In genomic region chr14:8244211-8244611, GRCm38 (mm10) we compare ENCODE assay signal across 21 mouse cellular contexts. TPM values are rescaled to one million over a fixed set of nuclear protein-coding genes. Genes with fewer than 3 reads are reported as not detected.
DNase-seq lines count a peak whose midpoint lies in the region; ATAC-seq and TF ChIP-seq lines count a peak whose summit lies in the region.
"Had no signal": no experiment of that assay in that cellular context is flagged by ENCODE, and none has a peak within 500 bp of the region (broad histone marks: within the 10 kb centered on the region; RNA-seq: fewer than 3 reads in every experiment).

No protein-coding gene starts in this region.

- no peaks in the 10 kb centered on the region for H3K9me3 ChIP-seq in kidney, embryonic 15.5 days (replicated peaks)
- H3K9me3 ChIP-seq in intestine, postnatal 0 days (ENCODE audit: control insufficient read depth) = no peaks in the 10 kb centered on the region
- no peaks in the 10 kb centered on the region for H3K9me3 ChIP-seq in liver, embryonic 16.5 days (replicated peaks; ENCODE audit: control insufficient read depth, low read length)
- no peaks in the 10 kb centered on the region for H3K9me3 ChIP-seq in hindbrain, postnatal 0 days (ENCODE audit: low read length)
- no peaks in the 10 kb centered on the region for H3K9me3 ChIP-seq in hindbrain, embryonic 10.5 days
- H3K9me3 ChIP-seq: limb, embryonic 12.5 days; neural tube, embryonic 15.5 days had no signal

- intact Hi-C loops in left cerebral cortex, postnatal 36 days (cut with DNase I) = no loop called here

- no peak for ATAC-seq in kidney, embryonic 15.5 days (replicated peaks; ENCODE audit: low FRiP score)
- peak; percentile 81 for ATAC-seq in intestine, postnatal 0 days
- ATAC-seq in liver, embryonic 16.5 days (ENCODE audit: low read depth) = peak; percentile 88
- ATAC-seq in hindbrain, postnatal 0 days = no peak

- no peak overlapping the region for H3K4me3 ChIP-seq in kidney, adult 2 months (ENCODE audit: insufficient read depth, low read depth, low read length)
- H3K4me3 ChIP-seq in kidney, embryonic 15.5 days (replicated peaks) = no peak overlapping the region
- no peak overlapping the region for H3K4me3 ChIP-seq in intestine, postnatal 0 days (ENCODE audit: low read depth, low read length)
- no peak overlapping the region for H3K4me3 ChIP-seq in liver, embryonic 16.5 days (ENCODE audit: low read depth, low read length)
- H3K4me3 ChIP-seq in hindbrain, postnatal 0 days (ENCODE audit: low read length) = no peak overlapping the region
- H3K4me3 ChIP-seq in hindbrain, embryonic 10.5 days = no peak overlapping the region
- H3K4me3 ChIP-seq: gastrocnemius, adult 2 months; limb, embryonic 12.5 days; neural tube, embryonic 15.5 days had no signal

- no peaks in the 10 kb centered on the region for H3K36me3 ChIP-seq in kidney, adult 2 months (ENCODE audit: control insufficient read depth, insufficient read depth, low read length)
- no peaks in the 10 kb centered on the region for H3K36me3 ChIP-seq in kidney, embryonic 15.5 days
- H3K36me3 ChIP-seq in intestine, postnatal 0 days (ENCODE audit: control insufficient read depth, insufficient read depth) = no peaks in the 10 kb centered on the region
- no peaks in the 10 kb centered on the region; the same call in 1 of the 2 replicates for H3K36me3 ChIP-seq in liver, embryonic 16.5 days (ENCODE audit: control insufficient read depth, insufficient read depth)
- H3K36me3 ChIP-seq in hindbrain, postnatal 0 days (ENCODE audit: insufficient read depth, low read length) = no peaks in the 10 kb centered on the region
- H3K36me3 ChIP-seq in hindbrain, embryonic 10.5 days = no peaks in the 10 kb centered on the region
- H3K36me3 ChIP-seq: limb, embryonic 12.5 days; neural tube, embryonic 15.5 days had no signal

- no peaks in the 10 kb centered on the region for H3K27me3 ChIP-seq in kidney, adult 2 months (replicated peaks; ENCODE audit: control insufficient read depth, insufficient read depth, low read length)
- no peaks in the 10 kb centered on the region for H3K27me3 ChIP-seq in kidney, embryonic 15.5 days
- H3K27me3 ChIP-seq in intestine, postnatal 0 days (replicated peaks; ENCODE audit: control insufficient read depth, insufficient read depth, low read length) = no peaks in the 10 kb centered on the region
- no peaks in the 10 kb centered on the region for H3K27me3 ChIP-seq in liver, embryonic 16.5 days (ENCODE audit: control insufficient read depth, insufficient read depth, low read depth, low read length)
- H3K27me3 ChIP-seq in hindbrain, postnatal 0 days (ENCODE audit: insufficient read depth, low read length) = no peaks in the 10 kb centered on the region
- peaks cover 4% of the 10 kb centered on the region for H3K27me3 ChIP-seq in hindbrain, embryonic 10.5 days (ENCODE audit: insufficient read depth, poor library complexity, severe bottlenecking)
- H3K27me3 ChIP-seq: limb, embryonic 12.5 days; neural tube, embryonic 15.5 days had no signal

- DNase-seq in kidney, adult 2 months = peak; percentile 91
- DNase-seq in liver = peak; percentile 31
- DNase-seq in hindbrain, postnatal 0 days (ENCODE audit: low spot score) = no peak
- DNase-seq in hindbrain, embryonic 10.5 days (ENCODE audit: low spot score) = no peak
- no peak for DNase-seq in left cerebral cortex, postnatal 36 days (ENCODE audit: low spot score in 2 of 2)
- DNase-seq: B cell, adult 2 months; cerebellum, adult 18-20 months; gastrocnemius, adult 2 months; heart, postnatal 14 days; right cerebral cortex, postnatal 25 days; thymus, postnatal 25 days had no signal

- no peak for TF ChIP-seq POLR2A in kidney, adult 2 months (IDR thresholded peaks at IDR 0.05; ENCODE audit: low read depth, low read length)

- peaks cover 18% of the 10 kb centered on the region; the same call in 1 of the 2 replicates for H3K4me1 ChIP-seq in kidney, adult 2 months (ENCODE audit: control insufficient read depth, insufficient read depth, low read length)
- H3K4me1 ChIP-seq in kidney, embryonic 15.5 days = no peaks in the 10 kb centered on the region
- peaks cover 2% of the 10 kb centered on the region; the same call in 1 of the 2 replicates for H3K4me1 ChIP-seq in intestine, postnatal 0 days (replicated peaks; ENCODE audit: control insufficient read depth, insufficient read depth, low read length)
- H3K4me1 ChIP-seq in liver, embryonic 16.5 days (ENCODE audit: control insufficient read depth, low read depth, low read length) = peaks cover 4% of the 10 kb centered on the region; the same call in 1 of the 2 replicates
- no peaks in the 10 kb centered on the region for H3K4me1 ChIP-seq in hindbrain, postnatal 0 days (ENCODE audit: insufficient read depth, low read length)
- peaks cover 15% of the 10 kb centered on the region; the same call in 1 of the 2 replicates for H3K4me1 ChIP-seq in hindbrain, embryonic 10.5 days (replicated peaks)
- H3K4me1 ChIP-seq: limb, embryonic 12.5 days; neural tube, embryonic 15.5 days had no signal

- no peak for TF ChIP-seq CTCF in kidney, adult 2 months (conservative IDR thresholded peaks at IDR 0.05; ENCODE audit: insufficient read depth, insufficient read length, low read depth, low read length)
- TF ChIP-seq CTCF in intestine, postnatal 0 days (IDR thresholded peaks at IDR 0.05; ENCODE audit: low read depth) = no peak
- no peak for TF ChIP-seq CTCF in hindbrain, postnatal 0 days (IDR thresholded peaks at IDR 0.05; ENCODE audit: low read depth)

- 59% methylated on average over 5 of the region's 5 CpGs for WGBS in kidney, adult 2 months
- WGBS in kidney, embryonic 15.5 days = 75% methylated on average over 5 of the region's 5 CpGs
- 29% methylated on average over 5 of the region's 5 CpGs for WGBS in intestine, postnatal 0 days
- WGBS in liver, embryonic 16.5 days (ENCODE audit: insufficient replicate concordance) = 60% methylated on average over 5 of the region's 5 CpGs
- WGBS in hindbrain, postnatal 0 days = 81% methylated on average over 5 of the region's 5 CpGs
- WGBS in hindbrain, embryonic 10.5 days = 85% methylated on average over 5 of the region's 5 CpGs

- no peak overlapping the region for H3K4me2 ChIP-seq in kidney, embryonic 15.5 days
- no peak overlapping the region for H3K4me2 ChIP-seq in intestine, postnatal 0 days (replicated peaks; ENCODE audit: low read depth)
- H3K4me2 ChIP-seq in liver, embryonic 16.5 days (ENCODE audit: low read depth, low read length) = no peak overlapping the region
- H3K4me2 ChIP-seq in hindbrain, postnatal 0 days (ENCODE audit: low read depth, low read length) = no peak overlapping the region
- H3K4me2 ChIP-seq: heart, embryonic 11.5 days; hindbrain, embryonic 14.5 days; limb, embryonic 12.5 days; neural tube, embryonic 15.5 days had no signal

- H3K27ac ChIP-seq in kidney, adult 2 months (ENCODE audit: insufficient read depth, low read depth, low read length) = peak overlapping the region; percentile 94
- no peak overlapping the region for H3K27ac ChIP-seq in kidney, embryonic 15.5 days
- H3K27ac ChIP-seq in intestine, postnatal 0 days (ENCODE audit: low read depth, low read length) = 0 out of 2 replicates have a peak overlapping the region, but pooled peaks have one; percentile 5
- peak overlapping the region; percentile 85 for H3K27ac ChIP-seq in liver, embryonic 16.5 days (ENCODE audit: low read length)
- no peak overlapping the region for H3K27ac ChIP-seq in hindbrain, postnatal 0 days
- H3K27ac ChIP-seq in hindbrain, embryonic 10.5 days = no peak overlapping the region
- H3K27ac ChIP-seq: gastrocnemius, adult 2 months; hindbrain, embryonic 14.5 days; kidney, postnatal 0 days; limb, embryonic 12.5 days; neural tube, embryonic 15.5 days had no signal

- H3K9ac ChIP-seq in kidney, embryonic 15.5 days = no peak overlapping the region
- H3K9ac ChIP-seq in intestine, postnatal 0 days (ENCODE audit: low read depth, low read length) = no peak overlapping the region
- H3K9ac ChIP-seq in liver, embryonic 16.5 days (ENCODE audit: low read depth, low read length) = no peak overlapping the region
- no peak overlapping the region for H3K9ac ChIP-seq in hindbrain, postnatal 0 days (replicated peaks; ENCODE audit: low read length)
- H3K9ac ChIP-seq: hindbrain, embryonic 14.5 days; limb, embryonic 12.5 days; neural tube, embryonic 15.5 days had no signal

RNA-seq across cellular contexts. Expression of gene Acox2, which starts 14.9 kb away (rescaled TPM):
- 190 and 252 TPM in 2 replicates for polyA plus RNA-seq in kidney, adult 2 months (2012; rRNA removed)
- 0.94 and 1.1 TPM in 2 replicates for polyA plus RNA-seq in kidney, embryonic 15.5 days (2015; fragmentation: Nextera tagmentation; extraction: Ambion mirVana)
- 9.3 and 10.8 TPM in 2 replicates for polyA plus RNA-seq in intestine, postnatal 0 days (2015; fragmentation: Nextera tagmentation; extraction: Ambion mirVana)
- polyA plus RNA-seq in liver, embryonic 16.5 days (2015; fragmentation: Nextera tagmentation; extraction: Ambion mirVana) = 63.5 and 74.1 TPM in 2 replicates
- total RNA-seq in hindbrain, postnatal 0 days (2014; rRNA removed) = 0.50 TPM in 1 of 2 replicates, not detected in the other
- polyA plus RNA-seq in hindbrain, postnatal 0 days (2015; fragmentation: Nextera tagmentation; extraction: Ambion mirVana) = 0.30 and 0.41 TPM in 2 replicates
- 0.14 TPM in 1 of 2 replicates, not detected in the other for polyA plus RNA-seq in hindbrain, embryonic 10.5 days (2016; fragmentation: Nextera tagmentation; extraction: Ambion mirVana)
- total RNA-seq in left cerebral cortex, postnatal 36 days (2021) = not detected
- polyA plus RNA-seq: forebrain, embryonic 11.5 days; hindbrain, embryonic 14.5 days; limb, embryonic 12.5 days; midbrain, embryonic 16.5 days; neural tube, embryonic 15.5 days had no signal

RNA-seq across cellular contexts. Expression of gene Kctd6, which starts 30.3 kb away (rescaled TPM):
- polyA plus RNA-seq in kidney, adult 2 months (2012; rRNA removed) = 16.2 and 17.2 TPM in 2 replicates
- polyA plus RNA-seq in kidney, embryonic 15.5 days (2015; fragmentation: Nextera tagmentation; extraction: Ambion mirVana) = 9.0 and 9.3 TPM in 2 replicates
- polyA plus RNA-seq in intestine, postnatal 0 days (2015; fragmentation: Nextera tagmentation; extraction: Ambion mirVana) = 18.8 and 19.5 TPM in 2 replicates
- 1.2 TPM in 2 replicates for polyA plus RNA-seq in liver, embryonic 16.5 days (2015; fragmentation: Nextera tagmentation; extraction: Ambion mirVana)
- 15.2 and 21.1 TPM in 2 replicates for total RNA-seq in hindbrain, postnatal 0 days (2014; rRNA removed)
- 41.8 and 42.2 TPM in 2 replicates for polyA plus RNA-seq in hindbrain, postnatal 0 days (2015; fragmentation: Nextera tagmentation; extraction: Ambion mirVana)
- polyA plus RNA-seq in hindbrain, embryonic 10.5 days (2016; fragmentation: Nextera tagmentation; extraction: Ambion mirVana) = 3.8 and 4.0 TPM in 2 replicates
- total RNA-seq in left cerebral cortex, postnatal 36 days (2021) = 10 to 100 TPM; 36.5 to 40.9 TPM

Comparison
In these comparisons a context has a peak if more than half of its experiments do, and no peak if none do; other contexts are left out.
1. H3K27ac ChIP-seq: peak in kidney, adult 2 months (single experiment), intestine, postnatal 0 days (single experiment) and liver, embryonic 16.5 days (single experiment); none in kidney, embryonic 15.5 days (single experiment), hindbrain, postnatal 0 days (single experiment) and hindbrain, embryonic 10.5 days (single experiment).
2. DNase-seq: peak in kidney, adult 2 months (single experiment) and liver (single experiment); none in hindbrain, postnatal 0 days (single experiment), hindbrain, embryonic 10.5 days (single experiment) and left cerebral cortex, postnatal 36 days (0 of 2).
3. ATAC-seq: peak in intestine, postnatal 0 days (single experiment) and liver, embryonic 16.5 days (single experiment); none in kidney, embryonic 15.5 days (single experiment) and hindbrain, postnatal 0 days (single experiment).